Mouse (Mus musculus): ENCODE results near the gene Rpl9-ps6. TPM values are rescaled to one million over a fixed set of nuclear protein-coding genes. Genes with fewer than 3 reads are reported as not detected.
A peak's percentile ranks its signal among the peaks of the same experiment; 100 is the strongest.

Gene Rpl9-ps6
- polyA plus RNA-seq (2017; shearing (Covaris generic)) = 100 to 1,000 TPM; 229 to 490 TPM

DNA sequence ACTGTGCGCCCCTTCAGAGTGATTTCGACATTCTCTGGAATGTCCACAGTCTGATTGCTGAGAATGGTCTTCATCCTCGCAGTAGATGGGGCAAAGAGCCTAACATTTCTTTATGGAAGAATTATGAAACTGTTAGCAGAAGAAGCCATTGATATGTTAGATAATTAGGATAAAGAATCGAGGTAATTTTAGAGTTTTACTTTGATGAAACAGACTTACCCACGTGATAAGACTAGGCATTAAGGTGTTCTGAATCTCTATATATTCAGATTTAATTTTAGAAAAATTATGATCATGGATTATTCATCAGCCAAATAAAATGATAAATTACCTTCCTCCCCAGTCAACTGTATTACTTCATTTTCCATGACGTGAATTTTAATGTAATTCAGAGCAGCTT, at the start of gene Rpl9-ps6:
Gene Rpl9-ps6, minus strand, starts transcription at position 101 of the 400 bp plus-strand sequence.
- ATAC-seq = no peak

DNA sequence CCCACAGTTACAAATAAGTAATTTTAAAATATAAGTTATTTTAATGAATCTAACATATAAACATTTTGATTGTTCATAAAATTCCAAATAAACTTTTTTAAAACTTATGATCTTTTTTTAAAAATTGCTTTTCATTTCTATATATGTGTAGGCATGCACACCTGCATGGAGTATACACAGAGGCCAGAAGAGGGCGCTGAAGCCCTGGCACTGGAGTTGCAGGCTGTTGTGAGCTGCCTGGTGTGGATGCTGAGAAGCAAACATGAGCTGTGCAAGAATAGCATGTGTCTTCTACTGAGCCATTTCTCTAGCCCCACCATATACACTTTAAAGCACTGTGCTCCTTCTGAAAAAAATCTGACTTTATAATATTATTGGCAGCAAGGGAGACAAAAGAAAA, 46.1 kb upstream of the Rpl9-ps6 start:
- no peak for ATAC-seq

DNA sequence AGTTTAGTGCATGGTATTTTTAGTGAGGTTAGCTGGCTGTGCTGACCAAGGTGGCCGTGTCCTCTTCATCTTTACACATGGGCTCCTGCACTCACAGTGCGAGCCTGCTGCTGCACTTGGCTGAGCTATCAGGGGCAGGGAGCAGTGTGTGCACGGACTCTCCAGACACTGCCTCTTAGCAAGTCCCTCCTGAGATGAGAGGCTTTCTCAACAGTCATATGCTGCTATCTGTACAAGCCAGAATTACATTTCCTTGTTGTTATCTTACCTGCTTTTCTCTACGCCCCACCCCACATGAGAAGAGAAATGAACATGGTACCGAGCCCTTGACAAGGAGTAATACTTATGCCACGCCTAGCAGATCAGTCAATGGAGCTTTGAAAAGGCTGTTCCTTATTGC, 44.6 kb upstream of the Rpl9-ps6 start:
- no peak for ATAC-seq

DNA sequence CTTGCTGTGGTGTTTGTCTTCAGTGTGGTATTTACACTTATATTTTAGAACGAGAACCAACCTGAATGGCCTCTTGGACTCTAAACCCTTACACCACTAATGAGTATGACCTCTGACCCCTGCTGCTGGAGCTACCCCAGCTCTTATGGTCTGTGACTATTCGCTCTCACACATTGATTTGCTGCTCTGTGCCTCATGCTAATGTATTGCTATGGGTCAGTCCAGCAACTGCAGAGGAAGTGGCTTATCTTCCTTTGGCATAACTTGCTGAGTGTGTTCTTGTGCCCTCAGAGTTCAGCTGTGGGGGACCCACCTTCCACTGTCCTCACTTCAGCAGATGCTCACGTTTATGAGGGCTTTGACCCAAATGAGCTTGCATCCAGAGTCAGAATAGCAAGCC, 43.9 kb upstream of the Rpl9-ps6 start:
- no peak for ATAC-seq

DNA sequence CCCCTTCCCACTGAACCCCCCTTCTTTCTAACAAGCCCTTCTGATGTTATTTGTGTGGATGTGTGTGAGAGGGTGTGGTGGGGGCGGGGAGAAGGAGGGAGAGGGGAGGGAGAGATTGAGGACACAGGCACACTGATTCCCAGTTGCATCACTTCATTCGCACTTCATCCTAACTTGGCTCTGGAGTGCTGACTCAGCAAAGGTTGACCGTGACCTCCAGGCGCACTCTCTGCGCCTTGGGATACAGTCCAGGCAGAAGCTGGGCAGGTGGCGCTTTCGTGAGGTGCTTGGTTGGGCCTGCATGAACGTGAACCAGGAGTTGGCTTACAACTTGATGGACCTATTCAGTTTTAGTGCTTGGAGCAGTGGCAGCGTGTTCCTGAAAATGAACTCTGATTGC, 41.1 kb upstream of the Rpl9-ps6 start:
- ATAC-seq = no peak

DNA sequence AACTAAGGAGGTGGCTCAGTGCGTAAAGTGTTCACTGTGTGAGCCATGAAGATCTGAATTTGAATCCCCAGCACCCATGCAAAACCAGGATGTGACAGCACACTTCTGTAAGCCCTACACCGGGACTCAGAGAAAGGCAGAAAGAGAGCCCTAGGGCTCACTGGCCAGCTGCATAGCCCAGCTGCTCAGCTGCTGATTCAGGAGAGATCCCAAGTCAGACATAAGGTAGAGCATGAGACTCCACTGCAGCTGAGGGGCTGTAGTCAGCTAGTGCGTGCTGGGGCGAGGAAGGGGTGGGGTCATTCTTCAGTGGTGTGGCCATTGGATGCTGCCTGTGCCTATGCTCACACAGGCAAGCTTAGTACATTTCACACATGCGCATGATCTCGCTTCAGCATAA, 40.7 kb upstream of the Rpl9-ps6 start:
- ATAC-seq = no peak

DNA sequence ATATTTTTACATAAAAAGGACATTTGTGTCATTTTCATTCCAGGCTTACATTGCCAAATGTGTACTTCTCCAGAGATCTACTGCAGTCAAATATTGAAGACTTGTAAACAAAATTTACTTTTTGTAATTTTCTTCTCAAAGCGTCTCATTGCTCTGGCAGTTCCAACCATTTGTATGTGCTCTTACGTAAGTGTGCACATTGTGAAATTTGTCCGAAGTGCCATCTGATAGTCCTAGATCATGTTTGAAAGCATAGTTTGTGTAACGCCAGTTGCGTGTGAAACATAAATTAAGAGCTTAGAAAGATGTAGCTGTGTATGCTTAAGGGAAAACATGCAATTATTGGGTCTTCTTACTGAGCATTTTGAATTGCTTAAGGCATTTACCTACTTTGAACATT, 40.1 kb upstream of the Rpl9-ps6 start:
- no peak for ATAC-seq

DNA sequence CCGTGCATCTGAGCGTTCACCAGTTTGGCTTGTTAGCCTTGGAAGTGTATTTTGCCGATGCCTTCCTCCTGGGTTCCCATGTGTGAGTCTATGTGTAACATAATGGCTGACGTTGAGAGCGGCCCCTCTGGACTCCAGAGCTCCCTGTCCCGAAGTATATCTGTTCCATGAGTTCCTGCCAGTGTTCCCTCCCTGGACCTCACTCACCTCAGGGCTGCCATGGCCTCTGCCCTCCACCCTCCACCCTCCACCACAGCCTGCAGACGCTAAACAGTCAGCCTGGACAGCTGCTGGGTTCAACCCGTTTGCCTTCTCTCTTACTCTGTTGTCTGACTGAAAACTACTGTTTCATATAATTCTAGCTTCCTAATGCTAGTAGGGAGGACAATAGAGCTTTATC, 39.7 kb upstream of the Rpl9-ps6 start:
- no peak for ATAC-seq

DNA sequence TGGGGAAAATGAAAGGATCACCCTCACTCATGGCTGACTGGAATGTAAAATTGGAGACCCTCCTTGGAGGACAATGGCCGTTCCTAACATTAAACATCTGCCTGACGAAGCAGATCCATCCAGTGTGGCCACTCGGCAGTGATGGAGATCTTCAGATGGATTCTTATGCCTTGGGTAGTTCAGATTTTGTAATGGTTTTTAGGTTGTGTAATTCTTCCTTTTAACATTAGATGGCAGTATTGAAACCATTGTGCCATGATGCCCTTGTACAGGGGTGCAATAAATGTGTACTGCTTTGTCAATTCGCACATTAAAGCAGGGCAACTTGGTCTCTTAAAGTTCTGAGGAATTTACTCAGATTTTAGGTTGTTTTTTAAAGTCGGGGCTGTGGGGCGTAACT, 35.0 kb upstream of the Rpl9-ps6 start:
- peak; percentile 52 for ATAC-seq

DNA sequence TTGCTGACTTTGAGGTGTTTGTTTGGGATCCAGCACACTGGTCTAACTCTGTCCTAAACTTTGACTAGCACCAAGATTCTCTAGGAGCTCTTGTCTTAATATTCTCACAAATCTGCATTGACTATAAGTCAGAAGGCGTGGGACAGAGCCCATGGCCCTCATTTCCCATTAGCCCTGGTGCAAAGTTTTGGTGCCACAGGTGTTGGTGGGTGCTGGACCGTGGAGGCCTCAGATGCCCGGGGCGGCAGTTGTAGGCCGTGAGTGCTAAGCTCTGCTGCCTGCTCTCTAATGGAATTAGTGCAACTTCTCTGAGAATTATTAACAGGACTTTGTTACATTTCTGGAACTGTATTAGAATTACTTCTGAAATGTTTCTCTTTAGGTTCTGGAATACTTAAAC, 31.6 kb upstream of the Rpl9-ps6 start:
- no peak for ATAC-seq

DNA sequence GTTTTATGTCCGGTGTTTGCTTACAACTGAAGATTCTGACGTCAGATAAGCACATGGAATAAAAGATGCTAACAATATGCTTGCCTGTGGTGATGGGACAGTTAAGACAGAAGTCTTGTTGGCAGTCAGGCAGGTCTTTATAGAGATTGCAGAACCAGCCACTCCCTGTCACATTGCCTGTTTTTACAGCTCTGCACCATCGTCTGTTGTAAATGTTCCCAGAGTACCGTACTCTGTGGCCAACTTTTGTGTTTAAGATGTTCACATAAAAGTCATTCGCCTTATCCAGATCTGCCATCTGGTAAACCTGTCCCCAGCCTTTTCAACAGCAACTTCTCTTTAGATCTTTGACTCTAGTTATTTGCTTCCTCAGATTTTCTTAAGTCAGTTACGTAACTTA, 31.0 kb upstream of the Rpl9-ps6 start:
- no peak for ATAC-seq

DNA sequence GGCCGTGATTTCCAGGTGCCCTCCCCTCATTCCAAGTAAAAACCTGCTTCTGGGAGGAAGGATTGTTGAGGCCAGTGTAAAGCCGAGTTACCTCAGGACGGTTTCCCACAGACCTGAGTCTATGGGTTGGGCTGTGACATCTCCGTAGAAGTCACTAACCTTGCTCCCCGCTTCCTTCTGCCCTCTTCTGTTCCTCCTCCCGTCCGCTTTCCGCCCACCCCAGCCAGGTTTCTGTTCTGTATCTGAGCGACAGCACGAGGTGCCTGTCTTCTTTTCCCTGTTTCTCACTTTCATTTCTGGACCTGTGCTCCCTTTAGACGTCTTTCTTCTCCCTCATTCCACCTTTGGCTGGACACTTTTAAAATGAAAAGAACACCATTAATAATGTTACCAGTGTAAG, 28.7 kb upstream of the Rpl9-ps6 start:
- ATAC-seq = no peak

DNA sequence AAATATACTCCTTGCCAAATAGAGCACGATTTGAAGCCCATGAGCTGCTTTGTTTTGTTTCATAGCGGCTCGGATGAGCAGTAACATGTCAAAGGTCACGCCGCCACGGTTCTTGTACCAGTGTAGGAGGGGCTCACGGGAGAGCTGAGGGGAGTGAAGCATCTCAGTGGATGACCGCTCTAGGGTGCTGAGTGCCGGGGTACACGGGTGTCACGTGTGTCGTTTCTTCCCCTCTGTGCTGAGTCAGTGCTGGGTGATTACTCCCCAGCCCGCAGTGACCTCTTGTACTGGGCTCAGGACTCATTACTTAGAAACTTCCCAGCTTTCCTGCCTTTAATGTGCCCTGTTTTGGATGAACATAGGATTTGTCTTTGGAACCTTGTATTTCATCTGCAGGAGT, 28.2 kb upstream of the Rpl9-ps6 start:
- no peak for ATAC-seq

DNA sequence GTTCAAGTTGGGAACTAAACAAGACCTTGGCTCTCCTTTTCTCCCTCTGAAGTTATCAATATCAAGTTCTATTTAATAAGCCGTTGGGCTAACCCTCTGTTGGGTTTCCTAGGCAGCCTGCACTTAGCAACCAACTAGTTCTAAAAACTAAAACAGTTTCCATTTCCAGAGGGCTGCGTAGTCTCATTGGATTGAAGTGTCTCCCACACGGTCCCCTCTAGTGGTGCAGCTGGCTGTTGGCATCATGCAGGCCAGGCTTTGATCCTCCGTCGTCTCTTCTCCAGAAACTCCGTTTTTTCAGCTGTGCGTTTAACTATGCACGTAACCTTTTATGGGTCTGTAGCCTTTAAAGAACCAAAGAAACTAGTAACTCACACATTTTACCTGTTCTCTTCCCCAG, 27.1 kb upstream of the Rpl9-ps6 start:
- no peak for ATAC-seq

DNA sequence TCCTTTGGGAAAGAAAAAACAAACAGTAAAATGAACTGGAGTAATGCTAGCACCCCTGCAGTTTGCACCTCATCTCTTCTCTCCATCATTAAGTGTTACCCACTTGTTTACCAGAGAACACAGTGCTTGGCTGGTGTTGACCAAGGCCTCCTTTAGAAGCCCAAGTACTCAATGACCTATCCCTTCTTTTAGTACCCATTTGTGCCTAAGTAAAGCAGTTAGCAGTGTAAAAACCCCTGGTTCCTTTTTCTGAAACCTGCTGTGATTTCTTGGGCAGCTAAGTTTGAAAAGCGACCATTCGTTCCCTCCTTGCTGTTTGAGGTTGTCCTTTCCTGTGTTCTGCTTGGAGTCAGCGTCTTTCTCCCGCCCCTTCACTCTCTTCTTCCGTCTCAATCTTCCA, 26.6 kb upstream of the Rpl9-ps6 start:
- no peak for ATAC-seq

DNA sequence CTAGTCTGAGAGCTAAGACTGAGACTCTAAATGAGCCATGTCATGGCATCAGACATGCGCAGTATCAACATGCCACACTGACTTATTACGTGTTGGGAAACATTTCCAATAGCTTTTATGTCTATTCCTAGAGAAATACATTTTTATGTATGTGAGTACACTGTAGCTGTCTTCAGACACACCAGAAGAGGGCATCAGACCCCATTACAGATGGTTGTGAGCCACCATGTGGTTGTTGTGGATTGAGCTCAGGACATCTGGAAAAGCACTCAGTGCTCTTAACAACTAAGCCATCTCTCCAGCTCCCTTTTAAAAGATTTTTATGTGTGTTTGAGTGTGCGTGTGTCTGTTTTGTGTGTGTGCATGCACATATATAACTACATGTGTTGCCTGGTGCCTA, 26.0 kb upstream of the Rpl9-ps6 start:
- no peak for ATAC-seq

DNA sequence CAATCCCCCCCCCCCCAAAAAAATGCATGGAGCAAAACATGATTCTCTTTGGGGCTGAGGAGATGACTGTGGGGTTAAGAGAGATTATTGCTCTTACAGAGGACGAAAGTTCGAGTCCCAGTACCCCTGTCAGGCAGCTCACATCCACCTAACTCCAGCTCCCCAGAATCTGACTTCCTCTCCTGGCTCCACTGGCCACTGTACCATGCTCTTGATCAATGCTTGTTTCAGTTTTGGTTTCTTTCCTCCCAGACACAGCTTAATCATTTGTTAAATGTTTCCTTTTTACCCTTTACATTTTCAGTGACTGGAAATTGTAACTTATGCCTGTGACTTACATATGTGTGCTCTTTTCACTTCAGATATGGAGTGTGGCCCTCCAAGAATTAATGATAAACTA, 24.6 kb upstream of the Rpl9-ps6 start:
- ATAC-seq = peak; percentile 50

DNA sequence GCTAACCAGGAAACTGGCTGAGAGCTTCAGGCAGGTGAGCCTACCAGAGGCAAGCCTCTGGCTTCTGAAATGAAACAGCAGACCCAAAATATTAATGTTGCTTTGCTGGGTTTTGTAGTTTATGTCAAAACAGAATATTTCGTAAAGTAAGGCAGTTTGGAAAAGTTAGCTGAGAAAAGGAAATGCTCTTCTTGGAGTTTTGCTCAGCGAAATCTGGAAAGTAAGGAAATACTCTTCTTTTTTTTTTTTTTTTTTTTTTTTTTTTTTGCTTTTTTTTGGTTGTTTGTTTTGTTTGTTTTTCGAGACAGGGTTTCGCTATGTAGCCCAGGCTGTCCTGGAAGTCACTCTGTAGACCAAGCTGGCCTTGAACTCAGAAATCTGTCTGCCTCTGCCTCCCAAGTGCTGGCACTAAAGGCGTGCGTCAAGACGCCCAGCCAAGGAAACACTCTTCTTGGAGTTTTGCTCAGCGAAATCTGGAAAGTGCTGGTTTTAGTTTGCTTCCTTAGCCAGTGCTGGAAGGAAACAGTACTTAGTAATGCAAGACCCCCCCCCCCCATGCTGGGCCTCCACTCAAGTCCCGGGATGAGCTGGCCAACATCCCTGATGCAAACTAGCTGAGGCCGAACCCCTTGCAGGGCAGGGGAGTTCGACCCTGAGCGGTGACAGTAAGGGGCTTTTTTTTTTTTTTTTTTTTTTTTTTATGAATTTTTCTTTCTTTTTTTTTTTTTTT, 23.0 kb upstream of the Rpl9-ps6 start:
- ATAC-seq = no peak

DNA sequence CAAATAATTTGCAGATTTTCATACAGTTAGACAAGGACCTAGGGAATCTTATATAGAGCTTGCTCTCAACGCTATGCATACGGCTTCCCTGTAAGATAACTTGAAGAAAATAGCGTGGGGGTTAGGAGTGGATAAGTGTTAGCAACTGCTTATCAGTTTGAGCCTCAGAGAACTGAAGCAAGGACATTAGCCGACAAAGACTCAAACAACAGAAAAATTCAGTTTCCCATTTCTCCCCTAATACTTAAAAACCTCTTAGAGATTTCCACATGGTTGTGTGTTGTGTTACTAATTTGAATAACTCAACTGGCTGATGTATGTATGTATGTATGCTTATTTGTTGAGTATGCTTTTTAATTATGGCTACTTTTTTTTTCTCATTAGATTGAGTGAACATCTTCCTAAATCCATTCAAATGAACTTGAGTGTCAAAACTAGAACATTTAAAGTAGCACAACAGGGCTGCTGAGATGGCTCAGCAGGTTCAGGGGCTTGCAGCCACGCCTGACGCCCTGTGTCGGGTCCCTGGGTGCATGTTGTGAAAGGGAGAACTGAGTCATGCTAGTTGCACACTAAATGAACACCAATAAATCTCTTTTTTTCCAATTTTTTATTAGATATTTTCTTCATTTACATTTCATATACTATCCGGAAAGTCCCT, 21.3 kb upstream of the Rpl9-ps6 start:
- no peak for ATAC-seq

DNA sequence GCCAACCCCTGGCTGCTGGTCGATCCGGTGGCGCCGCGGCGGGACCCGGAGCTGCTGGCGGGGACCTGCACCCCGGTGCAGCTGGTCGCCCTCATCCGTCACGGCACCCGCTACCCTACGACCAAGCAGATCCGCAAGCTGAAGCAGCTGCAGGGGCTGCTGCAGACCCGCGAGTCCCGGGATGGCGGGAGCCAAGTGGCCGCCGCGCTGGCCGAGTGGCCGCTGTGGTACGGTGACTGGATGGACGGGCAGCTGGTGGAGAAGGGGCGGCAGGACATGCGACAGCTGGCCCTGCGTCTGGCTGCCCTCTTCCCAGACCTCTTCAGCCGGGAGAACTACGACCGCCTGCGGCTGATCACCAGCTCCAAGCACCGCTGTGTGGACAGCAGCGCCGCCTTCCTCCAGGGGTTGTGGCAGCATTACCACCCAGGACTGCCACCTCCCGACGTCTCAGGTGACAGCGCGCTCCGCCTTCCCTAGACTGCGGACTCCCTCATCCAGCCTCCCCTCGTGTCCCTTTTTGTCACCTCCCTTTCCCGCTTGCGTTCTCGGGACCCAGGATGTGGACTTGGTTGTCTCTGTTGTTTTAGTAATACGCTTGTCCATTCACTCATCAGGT, 19.8 kb upstream of the Rpl9-ps6 start:
- ATAC-seq = peak; percentile 73

DNA sequence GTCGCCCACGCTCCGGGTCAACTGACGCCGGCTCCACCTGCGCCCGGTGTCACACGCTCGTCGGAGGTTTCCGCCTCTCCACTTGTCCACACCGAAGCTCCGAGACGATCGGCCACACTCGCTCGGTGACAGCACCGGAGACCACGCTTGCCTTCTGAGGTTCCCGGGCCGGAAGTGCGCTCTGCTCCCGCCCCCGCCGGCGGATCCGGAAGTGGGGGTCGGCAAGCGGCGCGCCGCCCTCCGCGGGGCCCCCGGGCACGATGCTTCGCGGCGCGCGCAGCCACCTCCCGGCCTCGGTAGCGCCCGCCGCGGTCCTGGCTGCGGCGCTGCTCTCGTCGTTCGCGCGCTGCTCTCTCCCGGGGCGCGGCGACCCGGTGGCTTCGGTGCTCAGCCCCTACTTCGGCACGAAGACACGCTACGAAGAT, 19.3 kb upstream of the Rpl9-ps6 start, which contains the start of gene Minpp1:
Gene Minpp1, plus strand, starts transcription at position 89 of the 425 bp plus-strand sequence.
- peak; percentile 84 for ATAC-seq

DNA sequence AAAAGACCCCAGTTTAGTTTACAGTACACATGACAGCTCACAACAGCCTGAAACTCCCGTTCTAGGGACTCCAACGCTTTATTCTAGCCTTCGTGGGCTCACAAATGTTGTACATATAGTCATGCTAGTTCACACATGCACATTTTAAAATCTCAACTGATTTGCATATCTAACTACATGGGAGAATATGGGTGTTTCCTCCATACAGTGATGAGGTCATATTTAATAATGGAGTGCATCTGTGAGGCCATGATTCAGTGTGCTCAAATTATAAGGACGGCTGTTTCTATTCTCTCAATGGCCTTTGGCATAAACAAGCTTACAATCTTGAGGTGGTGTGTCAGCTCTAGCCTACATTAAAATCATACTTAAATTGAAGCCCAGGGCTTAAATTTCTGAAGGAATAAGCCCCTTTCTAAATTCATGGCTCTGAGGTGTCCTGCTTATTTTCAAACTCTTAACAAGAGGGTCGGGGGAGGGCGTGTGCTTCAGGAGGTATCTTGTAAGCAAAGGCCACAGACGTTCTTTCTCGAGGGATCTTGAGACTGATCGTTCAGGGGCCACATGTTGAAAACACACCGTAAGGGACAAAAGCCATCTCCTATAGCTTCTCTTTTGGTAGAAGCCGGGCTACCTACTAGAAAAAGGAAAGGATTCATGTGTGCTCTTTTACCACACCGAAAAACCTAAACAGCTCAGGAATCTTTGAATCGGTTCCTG, 18.7 kb upstream of the Rpl9-ps6 start:
- no peak for ATAC-seq

DNA sequence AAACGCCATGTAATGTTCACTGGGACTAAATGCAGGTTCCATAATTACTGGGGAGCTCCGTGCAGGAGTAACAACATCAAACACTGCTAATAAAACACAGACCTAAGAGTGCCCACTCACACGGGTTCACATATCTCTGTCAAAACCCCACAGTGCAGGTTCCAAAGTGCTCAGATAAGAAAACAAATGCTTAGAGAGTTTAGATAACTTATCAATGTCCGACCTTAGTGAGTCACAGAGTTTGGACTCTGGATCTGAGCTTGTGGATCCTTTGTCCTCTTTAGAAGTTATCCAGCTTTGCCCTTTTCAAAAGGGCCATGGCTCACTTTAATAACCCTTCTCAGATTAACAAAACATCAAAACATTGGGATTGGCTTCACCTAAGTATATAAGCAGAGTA, 15.1 kb upstream of the Rpl9-ps6 start:
- ATAC-seq = no peak

Data from activated CD4-positive, CD25-positive, alpha-beta regulatory T cell, adult 4 months (primary cell).